Mouse (Mus musculus) skeletal muscle tissue, postnatal 0 days (tissue): ENCODE data around the gene 4930404N11Rik. TPM values are rescaled to one million over a fixed set of nuclear protein-coding genes. Genes with fewer than 3 reads are reported as not detected.

Experiments
- microRNA-seq, 2 experiments: library from miRNA; unstranded; fragments of <30 nt; microRNA quantifications; one replicate each; pipeline ENCODE4; 2016
- polyA plus RNA-seq: library from polyadenylated mRNA; unstranded; fragments of >200 nt; fragmentation: Nextera tagmentation; extraction: Ambion mirVana; gene quantifications from 2 replicates; pipeline ENCODE4 v1.2.1, GENCODE M21; 2015

The 4930404N11Rik gene
- polyA plus RNA-seq = 0.27 and 0.37 TPM in 2 replicates

DNA sequence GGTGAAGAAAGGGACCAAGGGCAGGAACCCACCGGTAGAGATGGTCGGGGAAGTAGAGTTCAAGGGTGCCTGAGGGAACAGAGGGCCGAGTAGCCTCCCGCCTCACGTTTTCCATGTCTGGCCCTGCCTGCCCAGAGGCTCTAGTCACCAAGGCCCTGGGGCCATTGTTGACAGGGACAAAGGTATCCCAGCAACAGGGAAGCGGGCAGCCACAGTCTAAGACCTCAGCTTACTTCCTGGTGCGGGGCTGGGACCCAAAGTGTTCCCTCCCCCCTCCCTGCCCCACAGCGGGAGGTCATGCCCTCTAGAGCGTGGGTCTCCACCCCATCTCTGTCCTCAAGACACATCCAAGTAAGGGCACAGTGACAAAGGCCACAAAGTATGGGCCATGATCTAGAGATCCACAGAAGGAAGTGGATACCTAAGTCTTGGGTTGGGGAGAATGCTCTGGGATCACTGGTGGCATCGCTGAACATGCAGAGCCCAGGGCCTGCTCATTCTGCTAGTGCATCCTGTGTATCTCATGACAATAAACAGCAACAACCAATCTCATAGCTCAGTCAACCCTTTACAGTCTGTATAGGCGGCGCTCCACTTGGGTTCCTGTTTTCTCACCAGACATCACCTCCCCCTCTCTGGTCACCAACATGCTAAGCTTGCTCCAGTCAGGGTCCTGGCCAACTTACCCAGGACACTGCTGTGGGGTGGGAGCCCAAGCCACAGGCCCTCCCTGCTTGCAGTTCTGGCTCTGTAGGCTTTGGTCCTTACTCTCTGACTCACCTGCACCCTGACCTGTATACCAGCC is at the start of gene 4930404N11Rik:
Gene 4930404N11Rik (minus strand): TSS at position 145 of the 805 bp plus-strand sequence.

DNA sequence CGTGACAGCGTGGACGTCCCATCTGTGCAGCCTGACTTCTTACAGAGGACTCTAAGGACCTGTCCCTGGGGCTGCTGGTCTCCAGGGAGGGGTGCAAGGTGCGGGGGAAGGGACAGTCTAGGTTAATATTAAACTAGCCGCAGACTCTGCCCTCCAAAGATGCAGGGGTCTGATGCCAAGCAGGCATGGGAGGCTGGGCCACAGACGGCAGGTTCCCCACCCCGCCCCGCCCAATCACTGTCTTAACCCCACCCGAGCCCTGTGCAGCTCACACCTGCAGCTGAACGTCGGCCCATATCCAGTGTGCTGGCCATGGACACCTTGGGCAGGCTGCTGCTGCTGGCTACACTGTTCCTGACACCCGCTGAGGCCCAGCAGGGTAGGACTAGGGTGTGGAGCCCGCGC is 27.2 kb upstream of the 4930404N11Rik start, which contains the start of gene Smim24:
Gene Smim24 (plus strand): TSS at position 271 of the 405 bp plus-strand sequence.

DNA sequence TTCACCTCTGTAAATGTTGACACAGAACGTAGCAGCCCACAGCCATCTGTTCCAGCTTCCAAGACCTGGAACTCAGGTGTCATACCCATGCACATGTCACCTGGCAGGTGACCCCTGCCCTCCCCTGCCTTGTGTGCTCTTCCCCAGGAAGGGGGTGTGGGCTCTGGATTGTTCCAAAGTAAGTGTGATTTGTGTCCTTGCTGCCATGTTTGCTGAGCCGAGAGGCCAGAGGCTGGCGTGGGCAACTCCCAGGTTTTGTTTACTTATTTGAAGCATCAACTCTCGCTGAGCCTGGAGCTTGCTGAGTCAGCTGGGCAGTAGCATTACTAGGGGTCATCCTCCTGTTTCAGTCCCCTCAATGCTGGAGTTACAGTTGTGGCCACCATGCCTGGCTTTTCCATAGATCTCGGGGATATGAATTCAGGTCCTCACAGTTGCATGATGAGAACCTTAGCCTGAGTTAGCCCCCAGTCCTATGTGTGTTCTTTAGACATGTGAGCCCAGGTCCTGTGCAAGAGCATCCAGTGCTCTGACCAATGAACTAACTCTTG is 23.0 kb upstream of the 4930404N11Rik start, which contains the start of gene Gm48552:
Gene Gm48552 (plus strand): TSS at position 501 of the 551 bp plus-strand sequence.

GRCm38 (mm10) chr10:81383802-81384604 is 18.4 kb upstream of the 4930404N11Rik start, which contains the start of the genes Dohh and Gm48551:
Dohh (plus strand) TSS chr10:81384428.
Gm48551 (plus strand) TSS chr10:81384466.

GRCm38 (mm10) chr10:81377793-81378552 is 12.4 kb upstream of the 4930404N11Rik start, which contains the start of gene Fzr1:
Fzr1 (minus strand) TSS chr10:81378516.

GRCm38 (mm10) chr10:81356991-81357844 is 8.4 kb downstream of the 4930404N11Rik start, which contains the start of gene Mfsd12:
Mfsd12 (plus strand) TSS chr10:81357491.

GRCm38 (mm10) chr10:81350351-81351063 is 15.1 kb downstream of the 4930404N11Rik start, which contains the start of gene Hmg20b:
Hmg20b (minus strand) TSS chr10:81350480.

GRCm38 (mm10) chr10:81342686-81343505 is 22.7 kb downstream of the 4930404N11Rik start, which contains the start of gene Gipc3:
Gipc3 (minus strand) TSS chr10:81343266.

DNA sequence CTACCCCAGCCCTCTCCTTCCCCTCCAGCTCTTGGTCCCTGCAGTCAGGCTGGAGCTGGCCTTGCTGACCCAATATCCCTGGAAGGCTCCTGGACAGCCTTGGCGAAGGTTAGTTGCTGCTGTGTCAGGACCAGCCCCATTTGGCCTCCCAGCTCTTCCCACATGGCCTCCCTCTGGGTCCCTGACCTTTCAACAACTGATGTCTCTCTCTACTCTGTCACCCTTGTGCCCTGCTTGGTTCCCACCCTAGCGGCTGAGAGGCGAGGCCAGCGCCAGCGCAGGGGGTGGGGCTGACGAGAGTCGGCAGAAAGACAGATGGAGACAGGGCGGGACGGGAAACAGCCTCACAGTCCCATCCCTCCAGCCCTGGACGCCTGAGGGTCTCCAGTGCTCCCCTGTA is 37.2 kb downstream of the 4930404N11Rik start, which contains the start of gene Tbxa2r:
Gene Tbxa2r (plus strand): TSS at position 346 of the 400 bp plus-strand sequence.

GRCm38 (mm10) chr10:81320550-81321347 is 44.9 kb downstream of the 4930404N11Rik start, which contains the start of gene Cactin:
Cactin (plus strand) TSS chr10:81321103.

Small RNAs within 50 kb of the gene (microRNA-seq; reads per million reads assigned to microRNA genes)
- gene Mir6913 = 0 to 0.21 reads per million in 2 experiments

Other genes starting within 250 kb of the 4930404N11Rik start
- gene Zbtb7a, start 230.6 kb downstream of the 4930404N11Rik start, polyA plus RNA-seq = 29.7 and 34.0 TPM in 2 replicates
- 20.9 and 22.3 TPM in 2 replicates for gene Pias4, start 197.9 kb downstream of the 4930404N11Rik start, polyA plus RNA-seq
- gene Eef2, start 189.2 kb downstream of the 4930404N11Rik start, polyA plus RNA-seq = 392 and 402 TPM in 2 replicates
- 44.3 and 52.5 TPM in 2 replicates for gene Dapk3, start 182.8 kb downstream of the 4930404N11Rik start, polyA plus RNA-seq
- gene 4930442H23Rik, start 182.0 kb downstream of the 4930404N11Rik start, polyA plus RNA-seq = not detected in 2 replicates
- 2.9 and 4.7 TPM in 2 replicates for gene Nmrk2, start 163.8 kb downstream of the 4930404N11Rik start, polyA plus RNA-seq
- 0.26 and 0.45 TPM in 2 replicates for gene Atcay, start 135.0 kb downstream of the 4930404N11Rik start, polyA plus RNA-seq
- gene Zfr2, start 132.7 kb downstream of the 4930404N11Rik start, polyA plus RNA-seq = 2.3 and 2.5 TPM in 2 replicates
- gene Matk, start 112.9 kb downstream of the 4930404N11Rik start, polyA plus RNA-seq = 0.65 and 0.90 TPM in 2 replicates
- gene Mrpl54, start 98.9 kb downstream of the 4930404N11Rik start, polyA plus RNA-seq = 201 and 207 TPM in 2 replicates
- 50.7 and 53.6 TPM in 2 replicates for gene Apba3, start 98.9 kb downstream of the 4930404N11Rik start, polyA plus RNA-seq
- 0.47 and 0.58 TPM in 2 replicates for gene Tjp3, start 74.2 kb downstream of the 4930404N11Rik start, polyA plus RNA-seq
- gene Pip5k1c, start 72.9 kb downstream of the 4930404N11Rik start, polyA plus RNA-seq = 15.1 and 16.0 TPM in 2 replicates
- 11.0 and 15.5 TPM in 2 replicates for gene Cactin, start 44.7 kb downstream of the 4930404N11Rik start, polyA plus RNA-seq
- 7.3 and 7.8 TPM in 2 replicates for gene Tbxa2r, start 37.1 kb downstream of the 4930404N11Rik start, polyA plus RNA-seq
- 0.11 and 0.13 TPM in 2 replicates for gene Gipc3, start 22.6 kb downstream of the 4930404N11Rik start, polyA plus RNA-seq
- gene Hmg20b, start 15.3 kb downstream of the 4930404N11Rik start, polyA plus RNA-seq = 38.4 and 47.5 TPM in 2 replicates
- 5.9 and 8.0 TPM in 2 replicates for gene Mfsd12, start 8.3 kb downstream of the 4930404N11Rik start, polyA plus RNA-seq
- gene Fzr1, start 12.7 kb upstream of the 4930404N11Rik start, polyA plus RNA-seq = 35.3 and 36.5 TPM in 2 replicates
- gene Dohh, start 18.6 kb upstream of the 4930404N11Rik start, polyA plus RNA-seq = 70.2 and 72.8 TPM in 2 replicates
- gene Gm48551, start 18.6 kb upstream of the 4930404N11Rik start, polyA plus RNA-seq = 1.2 and 1.4 TPM in 2 replicates
- gene Gm48552, start 23.2 kb upstream of the 4930404N11Rik start, polyA plus RNA-seq = 0.24 TPM in 2 replicates
- 1.0 and 1.6 TPM in 2 replicates for gene Smim24, start 27.2 kb upstream of the 4930404N11Rik start, polyA plus RNA-seq
- gene Nfic, start 89.8 kb upstream of the 4930404N11Rik start, polyA plus RNA-seq = 130 and 133 TPM in 2 replicates
- 0.09 TPM in 1 of 2 replicates, not detected in the other for gene Celf5, start 116.9 kb upstream of the 4930404N11Rik start, polyA plus RNA-seq
- 36.0 and 36.4 TPM in 2 replicates for gene Ncln, start 130.6 kb upstream of the 4930404N11Rik start, polyA plus RNA-seq
- 0.66 and 0.81 TPM in 2 replicates for gene S1pr4, start 134.3 kb upstream of the 4930404N11Rik start, polyA plus RNA-seq
- 1.3 and 2.6 TPM in 2 replicates for gene Gna15, start 158.4 kb upstream of the 4930404N11Rik start, polyA plus RNA-seq
- gene Gna11, start 179.4 kb upstream of the 4930404N11Rik start, polyA plus RNA-seq = 44.8 and 48.0 TPM in 2 replicates
- 684 and 719 TPM in 2 replicates for gene Aes, start 193.7 kb upstream of the 4930404N11Rik start, polyA plus RNA-seq
- gene Tle2, start 208.7 kb upstream of the 4930404N11Rik start, polyA plus RNA-seq = 7.1 and 9.1 TPM in 2 replicates
- 7.7 and 8.7 TPM in 2 replicates for gene Tle6, start 235.3 kb upstream of the 4930404N11Rik start, polyA plus RNA-seq
- gene BC025920, start 240.5 kb upstream of the 4930404N11Rik start, polyA plus RNA-seq = 0.55 and 0.58 TPM in 2 replicates